Mouse (Mus musculus) ES-E14 (cell line): ENCODE data around the gene Hs1bp3. TPM values are rescaled to one million over a fixed set of nuclear protein-coding genes. Genes with fewer than 3 reads are reported as not detected.

ENCODE experiments used
- DNase-seq: peaks from one replicate; pipeline ENCODE4 v3.0.0-alpha.2; 2013; ENCODE audit warnings: low read depth, low spot score
- H3K27ac ChIP-seq: 2 replicates; pipeline ENCODE4 v1.5.1; 2012; ENCODE audit warnings: low read depth, mild to moderate bottlenecking, low read length, moderate library complexity, mixed read lengths; ENCODE audit not compliant: poor library complexity, insufficient read depth, severe bottlenecking
- H3K36me3 ChIP-seq: 2 replicates; pipeline ENCODE4 v1.6.1; 2012; ENCODE audit warnings: mild to moderate bottlenecking, low read length, moderate library complexity, mixed read lengths; ENCODE audit not compliant: control insufficient read depth, poor library complexity, insufficient read depth, severe bottlenecking
- H3K4me1 ChIP-seq, 2 experiments: fragments of 150-350 bp in 1 of 2; sonication (generic) in 1 of 2; 2 replicates each; pipeline ENCODE4 v1.6.1; 2012; ENCODE audit warnings: low read length in 2 of 2, mild to moderate bottlenecking in 1 of 2, mixed read lengths in 1 of 2; ENCODE audit not compliant: control insufficient read depth in 2 of 2, insufficient read depth in 2 of 2, poor library complexity in 1 of 2
- H3K4me3 ChIP-seq, 2 experiments: fragments of 150-350 bp in 1 of 2; sonication (generic) in 1 of 2; 2 replicates each; pipeline ENCODE4 v1.5.1; 2012; ENCODE audit warnings: low read length in 2 of 2, low read depth in 1 of 2, mild to moderate bottlenecking in 1 of 2, mixed read lengths in 1 of 2; ENCODE audit not compliant: insufficient read depth in 1 of 2, poor library complexity in 1 of 2, severe bottlenecking in 1 of 2
- H3K9ac ChIP-seq: 2 replicates; pipeline ENCODE4 v1.6.1; 2012; ENCODE audit warnings: low read depth, mild to moderate bottlenecking, low read length, mixed read lengths; ENCODE audit not compliant: poor library complexity, insufficient read depth, severe bottlenecking
- H3K9me3 ChIP-seq: fragments of 150-350 bp; sonication (generic); 2 replicates; pipeline ENCODE4 v1.6.1; 2012; ENCODE audit warnings: low read depth, mild to moderate bottlenecking, low read length; ENCODE audit not compliant: control insufficient read depth, insufficient read depth
- CHD2 ChIP-seq: IDR thresholded peaks from 2 replicates; pipeline ENCODE4 v1.6.1; 2014; ENCODE audit warnings: mild to moderate bottlenecking, low read depth, low read length, inconsistent platforms
- HCFC1 ChIP-seq: IDR thresholded peaks from 2 replicates; pipeline ENCODE4 v1.6.1; 2012; ENCODE audit warnings: low read length, inconsistent platforms, borderline replicate concordance; ENCODE audit not compliant: insufficient read depth
- MAFK ChIP-seq: IDR thresholded peaks from 2 replicates; pipeline ENCODE4 v1.6.1; 2014; ENCODE audit warnings: mild to moderate bottlenecking, low read depth, low read length, inconsistent platforms; ENCODE audit not compliant: insufficient read depth
- ZC3H11A ChIP-seq: IDR thresholded peaks from 2 replicates; pipeline ENCODE4 v1.6.1; 2012; ENCODE audit warnings: low read depth, mild to moderate bottlenecking, inconsistent platforms, low read length, borderline replicate concordance
- ZNF384 ChIP-seq: IDR thresholded peaks from 2 replicates; pipeline ENCODE4 v1.6.1; 2012; ENCODE audit warnings: low read depth, low read length, inconsistent platforms
- in situ Hi-C, 2 experiments: fragments of 600-800 bp; cut with MboI; formaldehyde crosslinking; loops; one replicate each; pipeline ENCODE4 v1.15.1; 2025; ENCODE audit warnings: low sequenced_read_pairs in 2 of 2, inconsistent platforms in 1 of 2; ENCODE audit not compliant: unreplicated experiment in 2 of 2
- total RNA-seq: library from RNA; depleted of rRNA; stranded (reverse); fragments of 300-350 nt; gene quantifications from 2 replicates; pipeline ENCODE4 v1.2.3, GENCODE M21; 2012; rRNA removed

The Hs1bp3 gene
- 7.7 and 7.9 TPM in 2 replicates for total RNA-seq

GRCm38 (mm10) chr12:8313270-8313771 is at the start of gene Hs1bp3:
Gene Hs1bp3 (plus strand): TSS chr12:8313432.
- in situ Hi-C loops = no loop called here
- TF ChIP-seq CHD2 = no peak
- TF ChIP-seq MAFK = no peak
- TF ChIP-seq ZNF384 = no peak
- no peak for TF ChIP-seq ZC3H11A
- TF ChIP-seq HCFC1 = no peak

GRCm38 (mm10) chr12:8266311-8266710 is 46.9 kb upstream of the Hs1bp3 start:
- no peak overlapping the region for H3K9ac ChIP-seq
- TF ChIP-seq CHD2 (no peak), ZC3H11A (no peak), ZNF384 (no peak), MAFK (no peak), HCFC1 (no peak)
- DNase-seq = no peak
- no peaks in the 10 kb centered on the region for H3K4me1 ChIP-seq
- H3K4me3 ChIP-seq = no peak overlapping the region
- no peaks in the 10 kb centered on the region; the same call in 1 of the 2 replicates for H3K36me3 ChIP-seq
- no peak overlapping the region for H3K27ac ChIP-seq
- H3K9me3 ChIP-seq = no peaks in the 10 kb centered on the region
- in situ Hi-C loops = no loop called here

More at GRCm38 (mm10) chr12:8313270-8313771, at the start of gene Hs1bp3:
- Histone ChIP-seq H3K9ac (peak within 1 kb of the TSS; percentile 86), H3K4me1 (peaks cover 0 to 3% of the 10 kb centered on the region in 2 experiments; a peak in 1 of 4 replicates), H3K27ac (peak within 1 kb of the TSS; percentile 61; the same call in 1 of the 2 replicates), H3K4me3 (peak within 1 kb of the TSS; percentile 84 to 89), H3K36me3 (peaks cover 13% of the 10 kb centered on the region; the same call in 1 of the 2 replicates), H3K9me3 (no peaks in the 10 kb centered on the region)
- peak; percentile 81 for DNase-seq

GRCm38 (mm10) chr12:8269627-8270026 is 43.6 kb upstream of the Hs1bp3 start:
- no peak overlapping the region for H3K9ac ChIP-seq
- H3K9me3 ChIP-seq = no peaks in the 10 kb centered on the region
- DNase-seq = no peak
- no peak overlapping the region for H3K27ac ChIP-seq
- H3K4me1 ChIP-seq = no peaks in the 10 kb centered on the region
- in situ Hi-C loops = no loop called here
- TF ChIP-seq ZNF384 = no peak
- no peak for TF ChIP-seq MAFK
- TF ChIP-seq ZC3H11A = no peak
- no peak for TF ChIP-seq HCFC1
- TF ChIP-seq CHD2 = no peak
- no peak overlapping the region for H3K4me3 ChIP-seq
- H3K36me3 ChIP-seq = no peaks in the 10 kb centered on the region; the same call in 1 of the 2 replicates

- no peak for DNase-seq
- no peaks in the 10 kb centered on the region; the same call in 1 of the 2 replicates for H3K36me3 ChIP-seq
- H3K27ac ChIP-seq = no peak overlapping the region
- in situ Hi-C loops = no loop called here
- no peaks in the 10 kb centered on the region for H3K9me3 ChIP-seq
- no peaks in the 10 kb centered on the region for H3K4me1 ChIP-seq
- H3K4me3 ChIP-seq = no peak overlapping the region
- H3K9ac ChIP-seq = no peak overlapping the region
- no peak for TF ChIP-seq HCFC1
- TF ChIP-seq CHD2 = no peak
- TF ChIP-seq ZC3H11A = no peak
- TF ChIP-seq ZNF384 = no peak
- TF ChIP-seq MAFK = no peak
Measured at GRCm38 (mm10) chr12:8271405-8271804, 41.8 kb upstream of the Hs1bp3 start.
